Mouse (Mus musculus): ENCODE results near the gene Prrt1.
A peak's percentile ranks its signal among the peaks of the same experiment; 100 is the strongest.

Gene Prrt1

GRCm38 (mm10) chr17:34627093-34627942, 2.0 kb upstream of the Prrt1 start:
- peak; percentile 92 to 97 for DNase-seq (ENCODE audit: inconsistent age in 2 of 2, low spot score in 1 of 2)

- DNase-seq (ENCODE audit: inconsistent age in 2 of 2, low spot score in 1 of 2), result peak; percentile 75 to 93
Measured at GRCm38 (mm10) chr17:34627943-34628643, 1.2 kb upstream of the Prrt1 start, which contains the start of gene Ppt2. TSS of gene Ppt2 (minus strand) at chr17:34628510.

- peak in 1 of 2 experiments; percentile 34 for DNase-seq (ENCODE audit: inconsistent age in 2 of 2, low spot score in 1 of 2)
Measured at GRCm38 (mm10) chr17:34628644-34628967, 727 bp upstream of the Prrt1 start.

GRCm38 (mm10) chr17:34629796-34630603, 667 bp downstream of the Prrt1 start:
- peak in 1 of 2 experiments; percentile 33 for DNase-seq (ENCODE audit: inconsistent age in 2 of 2, low spot score in 1 of 2)

GRCm38 (mm10) chr17:34630761-34631301, 1.5 kb downstream of the Prrt1 start:
- peak in 1 of 2 experiments; percentile 39 for DNase-seq (ENCODE audit: inconsistent age in 2 of 2, low spot score in 1 of 2)

- DNase-seq (ENCODE audit: inconsistent age in 2 of 2, low spot score in 1 of 2), result peak in 1 of 2 experiments; percentile 41
Measured at GRCm38 (mm10) chr17:34631647-34632046, 2.3 kb downstream of the Prrt1 start.

- DNase-seq (ENCODE audit: inconsistent age in 2 of 2, low spot score in 1 of 2), result peak; percentile 90 to 94
Measured at GRCm38 (mm10) chr17:34632261-34632691, 2.9 kb downstream of the Prrt1 start.

- DNase-seq (ENCODE audit: inconsistent age in 2 of 2, low spot score in 1 of 2), result peak in 1 of 2 experiments; percentile 71
Measured at GRCm38 (mm10) chr17:34635671-34636070, 6.3 kb downstream of the Prrt1 start.

GRCm38 (mm10) chr17:34637459-34637858, 8.1 kb downstream of the Prrt1 start:
- peak in 1 of 2 experiments; percentile 42 for DNase-seq (ENCODE audit: inconsistent age in 2 of 2, low spot score in 1 of 2)

- DNase-seq (ENCODE audit: inconsistent age in 2 of 2, low spot score in 1 of 2), result peak in 1 of 2 experiments; percentile 68
Measured at GRCm38 (mm10) chr17:34639461-34640255, 10.3 kb downstream of the Prrt1 start.

- peak; percentile 25 to 71 for DNase-seq (ENCODE audit: inconsistent age in 2 of 2, low spot score in 1 of 2)
Measured at GRCm38 (mm10) chr17:34640778-34641601, 11.7 kb downstream of the Prrt1 start.

GRCm38 (mm10) chr17:34641945-34642344, 12.6 kb downstream of the Prrt1 start:
- DNase-seq (ENCODE audit: inconsistent age in 2 of 2, low spot score in 1 of 2), result peak in 1 of 2 experiments; percentile 3

- DNase-seq (ENCODE audit: inconsistent age in 2 of 2, low spot score in 1 of 2), result peak in 1 of 2 experiments; percentile 34
Measured at GRCm38 (mm10) chr17:34643379-34643778, 14.0 kb downstream of the Prrt1 start.

GRCm38 (mm10) chr17:34643944-34644343, 14.6 kb downstream of the Prrt1 start:
- DNase-seq (ENCODE audit: inconsistent age in 2 of 2, low spot score in 1 of 2), result peak in 1 of 2 experiments; percentile 49

- peak; percentile 96 to 99 for DNase-seq (ENCODE audit: inconsistent age in 2 of 2, low spot score in 1 of 2)
Measured at GRCm38 (mm10) chr17:34644608-34645007, 15.3 kb downstream of the Prrt1 start, which contains the start of gene Fkbpl. TSS of gene Fkbpl (plus strand) at chr17:34644764.

- peak in 1 of 2 experiments; percentile 53 for DNase-seq (ENCODE audit: inconsistent age in 2 of 2, low spot score in 1 of 2)
Measured at GRCm38 (mm10) chr17:34645256-34645829, 16.0 kb downstream of the Prrt1 start.

- DNase-seq (ENCODE audit: inconsistent age in 2 of 2, low spot score in 1 of 2), result peak; percentile 42 to 62
Measured at GRCm38 (mm10) chr17:34645831-34646511, 16.6 kb downstream of the Prrt1 start.

All from adrenal gland, adult (tissue).